Mouse (Mus musculus): ENCODE results near the gene St3gal4.
"Not testable (repeated sequence)": the region's sequence is repeated elsewhere in the genome, so short reads cannot be mapped to it uniquely, and the experiment has no call there.

St3gal4 gene

DNA sequence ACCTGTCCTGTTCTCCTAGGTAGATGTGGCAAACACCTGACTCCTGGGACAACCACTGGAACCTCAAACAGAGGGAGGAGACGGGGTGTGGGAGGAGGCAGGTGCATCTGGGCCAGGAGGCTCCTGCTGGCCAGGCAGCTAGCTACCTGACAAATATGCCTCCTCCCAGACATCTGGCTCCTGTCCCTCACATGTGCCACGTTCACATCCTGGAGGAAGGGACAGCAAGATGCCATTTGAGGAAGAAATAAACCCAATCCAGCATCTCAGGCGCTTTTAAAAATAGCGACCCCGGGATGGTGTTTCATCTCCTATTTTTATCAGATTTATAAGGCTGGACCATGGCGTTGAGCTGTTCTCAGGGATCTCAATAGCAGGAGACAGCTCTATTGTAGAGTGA is at the start of gene St3gal4:
TSS of gene St3gal4 (minus strand) at position 101 of the 400 bp plus-strand sequence.
- DNase-seq, result no peak

DNA sequence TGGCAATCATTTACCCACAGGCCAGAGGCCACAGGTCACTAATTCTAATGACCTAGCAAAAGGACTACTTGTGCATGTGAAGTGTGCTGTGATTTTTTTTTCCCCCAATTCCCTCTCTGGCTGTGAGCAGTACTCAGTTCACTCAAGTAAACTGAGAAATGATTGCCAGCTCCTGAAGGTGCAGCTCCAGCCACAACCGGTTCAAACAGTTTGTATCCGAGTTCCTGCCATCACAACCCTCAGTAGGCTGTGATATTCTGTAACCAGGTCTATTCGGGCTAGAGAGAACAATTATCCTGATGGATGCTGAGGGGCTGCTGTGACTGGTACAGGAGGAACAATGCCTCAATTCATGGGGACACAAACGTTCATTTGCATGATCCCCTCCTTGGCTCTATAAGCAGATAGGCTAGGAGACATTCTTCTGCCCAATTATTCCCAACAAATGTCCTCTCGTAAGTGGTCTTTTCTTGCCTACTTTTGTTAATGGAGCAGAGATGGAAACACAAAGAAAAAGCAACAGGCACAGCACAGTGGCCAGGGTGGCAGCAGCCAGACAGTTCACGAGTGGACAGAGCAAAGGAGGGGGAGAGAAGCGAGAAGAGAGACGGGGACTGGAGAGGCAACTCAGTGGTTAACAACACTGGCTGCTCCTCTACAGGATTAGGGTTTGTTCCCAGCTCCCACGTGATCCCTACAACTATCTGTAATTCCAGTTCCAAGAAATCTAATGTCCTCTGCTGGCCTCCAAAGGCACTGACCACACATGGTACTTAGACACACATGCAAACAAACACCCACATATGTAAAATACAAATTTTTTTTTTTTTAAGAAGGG is 47.9 kb upstream of the St3gal4 start:
- DNase-seq, result no peak

DNA sequence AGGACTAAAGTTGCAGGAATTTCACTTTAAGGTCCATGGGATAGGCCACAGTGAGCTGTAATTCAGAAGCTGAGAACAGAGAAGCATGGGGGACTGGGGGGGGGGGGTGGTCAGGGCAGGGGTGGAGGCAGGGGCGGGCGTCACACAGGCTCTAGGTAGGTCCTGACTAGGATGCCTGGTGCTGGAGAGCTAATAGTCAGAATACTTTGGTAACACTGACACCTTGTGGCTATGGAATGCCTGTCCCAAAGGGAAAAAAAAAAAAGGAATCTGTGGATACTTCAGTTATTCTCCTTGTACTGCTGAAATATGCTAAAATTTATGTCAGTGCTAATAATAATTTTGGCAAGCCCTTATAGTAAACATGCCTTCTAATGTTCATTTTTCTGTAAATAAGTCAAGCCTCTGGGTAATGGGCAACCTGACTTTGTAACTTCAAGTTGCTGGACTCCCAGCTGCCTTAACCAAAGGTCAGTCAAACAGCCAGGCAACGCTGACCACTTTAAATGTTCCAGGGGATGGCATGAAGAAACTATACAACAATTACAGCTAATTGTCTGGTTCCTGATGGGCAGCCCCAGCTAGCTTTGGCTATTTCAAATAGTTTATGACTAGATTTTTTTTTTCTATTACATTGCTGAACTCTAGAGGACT is 47.2 kb upstream of the St3gal4 start:
- DNase-seq, result no peak

DNA sequence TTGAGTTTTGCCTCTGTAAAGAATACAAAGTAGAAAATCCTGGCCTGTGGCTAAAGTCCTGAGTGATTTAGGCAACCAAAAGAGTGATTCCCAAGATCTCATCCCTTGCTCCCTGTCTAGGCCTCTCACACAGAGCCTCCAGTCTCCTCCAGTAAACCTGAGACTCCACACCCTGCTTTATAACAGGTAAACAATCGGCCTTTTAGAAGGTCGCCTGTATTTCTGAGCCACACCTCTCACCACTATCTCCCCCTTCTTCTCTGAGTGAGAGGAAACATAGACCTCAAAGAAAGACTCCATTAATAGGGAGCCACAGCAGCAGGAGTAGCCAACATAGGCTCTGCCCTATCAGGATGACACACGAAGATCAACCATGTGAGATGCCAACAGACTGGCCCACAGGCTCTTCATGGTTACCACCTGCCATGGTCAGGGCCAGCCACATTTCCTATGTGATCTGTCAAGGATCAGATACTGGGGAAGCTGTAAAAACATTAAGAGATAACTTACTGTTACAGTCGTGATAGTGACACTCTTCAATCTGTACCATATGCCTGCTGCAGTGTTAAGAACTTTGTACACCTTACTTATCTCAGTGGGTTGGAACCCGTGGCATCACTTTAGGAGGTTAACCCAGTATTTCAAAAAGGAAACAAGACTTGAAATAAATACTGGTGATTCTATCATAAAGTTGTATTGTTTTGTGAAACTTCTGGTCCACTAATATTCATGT is 45.2 kb upstream of the St3gal4 start:
- no peak for DNase-seq

DNA sequence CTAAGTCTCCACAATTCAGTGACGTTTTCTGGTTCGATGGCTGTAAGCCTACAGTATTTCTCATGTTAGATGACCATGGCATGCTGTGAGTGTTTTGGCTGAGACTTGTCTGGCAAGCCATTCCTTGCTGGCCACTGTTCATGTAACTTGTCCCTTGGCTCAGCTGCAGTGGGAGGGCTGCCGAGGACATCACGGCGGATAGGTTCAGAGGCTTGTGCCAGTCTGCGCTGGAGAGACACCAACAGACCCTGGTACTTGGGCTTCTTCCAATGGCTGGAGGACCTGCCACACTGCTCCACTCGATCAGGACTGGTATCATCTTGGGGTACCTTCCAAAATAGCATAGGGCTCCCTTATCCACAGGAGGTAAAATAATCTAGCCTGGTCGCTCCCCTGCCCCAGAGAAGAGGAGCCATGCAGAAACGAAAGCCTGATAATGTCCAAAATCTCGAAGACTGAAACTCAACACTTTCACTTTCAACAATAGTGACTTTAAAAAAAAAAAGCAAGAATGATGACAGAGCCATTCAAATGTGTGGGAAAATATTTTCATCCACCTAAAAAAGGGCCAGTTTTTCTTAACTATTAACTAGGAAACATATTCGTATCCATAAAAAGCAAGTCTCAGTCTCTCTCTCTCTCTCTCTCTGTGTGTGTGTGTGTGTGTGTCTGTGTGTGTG is 44.1 kb upstream of the St3gal4 start:
- DNase-seq, result no peak

DNA sequence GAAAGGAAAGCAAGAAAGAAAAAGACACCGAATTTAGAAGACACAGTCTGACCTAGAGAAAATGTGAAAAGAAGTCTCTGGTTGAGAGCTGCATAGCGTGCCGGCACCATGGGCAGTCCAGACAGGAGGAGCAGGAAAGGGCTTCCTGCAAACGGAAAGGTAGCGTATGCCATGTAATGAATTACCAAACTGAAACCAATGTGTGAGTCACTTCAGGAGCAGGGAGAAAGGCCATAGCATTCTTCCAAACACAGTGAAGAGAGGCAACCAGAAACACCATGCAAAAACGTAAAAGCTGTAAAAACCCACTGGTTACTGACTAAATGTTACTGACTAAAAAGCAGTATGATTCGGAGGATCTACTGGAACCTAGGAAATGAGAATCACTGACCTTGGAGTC is 42.7 kb upstream of the St3gal4 start:
- no peak for DNase-seq

DNA sequence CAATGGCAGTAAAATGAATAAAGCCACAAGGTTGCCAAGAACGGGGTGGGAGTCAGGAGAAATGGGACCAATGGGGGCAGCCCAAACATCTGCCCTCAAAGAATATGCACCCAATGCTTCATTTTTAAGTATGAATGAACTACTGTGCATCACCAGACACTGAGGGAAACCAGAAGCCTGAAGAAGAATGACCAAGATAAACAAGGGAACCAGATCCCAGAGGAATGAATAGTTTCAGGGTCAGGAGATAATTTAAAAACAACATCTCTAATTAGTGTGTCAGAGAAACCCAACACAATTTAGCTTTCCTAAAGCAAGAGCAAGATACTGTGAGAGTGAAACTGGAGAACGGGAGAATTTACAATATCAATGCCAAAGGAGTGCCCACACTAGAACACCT is 41.6 kb upstream of the St3gal4 start:
- no peak for DNase-seq

DNA sequence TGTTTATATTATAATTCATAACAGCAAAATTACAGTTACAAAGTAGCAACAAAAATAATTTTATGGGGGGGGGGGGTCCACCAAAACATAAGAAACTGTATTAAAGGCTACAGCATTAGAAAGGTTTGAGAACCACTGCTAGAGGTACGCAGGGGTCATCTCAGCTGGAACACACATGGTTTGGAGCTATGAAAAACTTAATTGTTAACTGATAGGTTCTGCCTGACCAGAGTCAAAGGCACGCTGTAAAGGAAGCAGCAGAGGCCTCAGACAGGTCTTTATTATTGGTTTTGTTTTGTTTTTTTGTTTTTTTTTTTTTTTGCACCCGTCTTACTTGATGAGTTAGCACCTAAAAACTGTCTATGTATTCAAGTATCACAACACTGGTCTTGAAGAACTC is 39.4 kb upstream of the St3gal4 start:
- DNase-seq, result no peak

DNA sequence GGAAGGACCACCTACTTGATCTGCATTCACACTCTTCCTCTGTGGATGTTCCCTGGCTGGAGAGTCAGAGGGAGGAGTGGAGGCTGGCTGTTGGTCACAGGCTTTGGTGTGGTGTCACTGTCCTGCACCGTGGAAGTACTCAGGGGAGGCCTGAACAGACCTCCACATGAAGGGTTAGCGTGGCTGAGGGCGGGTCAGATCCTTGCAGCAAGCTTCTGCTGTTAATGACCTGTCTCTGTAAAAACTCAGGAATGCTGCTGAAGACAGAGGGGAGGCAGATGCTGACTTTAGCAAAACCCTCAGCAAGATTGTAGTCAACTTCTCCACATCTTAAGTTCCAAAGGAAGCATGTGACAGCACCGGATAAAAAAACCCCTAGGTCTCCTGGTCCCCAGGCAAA is 37.8 kb upstream of the St3gal4 start:
- DNase-seq, result no peak

DNA sequence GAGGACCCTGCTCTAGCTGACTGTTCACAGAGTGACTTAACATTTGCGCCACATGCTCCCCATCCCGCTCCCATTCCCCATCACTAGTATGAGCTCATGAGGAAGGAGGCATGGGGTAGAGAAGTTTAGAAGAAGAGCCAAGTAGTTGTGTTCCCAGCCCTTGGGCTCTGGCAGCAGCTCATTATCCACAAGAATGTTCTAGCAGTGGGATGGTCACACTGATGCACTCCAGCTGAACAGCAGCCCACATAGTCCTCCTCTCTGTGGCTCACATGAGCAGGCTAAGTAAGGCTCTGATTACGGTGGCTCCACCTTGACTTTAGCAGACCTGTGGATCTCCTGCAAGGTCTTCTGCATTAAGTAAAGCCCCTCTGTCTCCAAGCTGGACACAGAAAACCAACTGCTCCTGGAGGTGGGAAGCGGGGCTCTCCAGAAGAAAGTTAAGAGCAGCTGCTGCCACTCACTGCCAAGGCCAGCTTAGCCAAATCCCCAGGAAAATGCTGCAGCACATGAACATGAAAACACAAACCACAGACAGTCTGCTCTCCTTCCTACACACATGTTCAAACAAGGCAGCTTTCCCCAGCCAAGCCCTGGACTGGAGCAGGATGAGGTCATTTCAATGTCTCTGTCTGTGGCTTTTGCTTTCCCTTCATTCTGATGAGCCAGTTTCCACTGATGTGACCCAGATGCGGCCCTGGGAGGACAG is 37.1 kb upstream of the St3gal4 start:
- DNase-seq, result no peak

DNA sequence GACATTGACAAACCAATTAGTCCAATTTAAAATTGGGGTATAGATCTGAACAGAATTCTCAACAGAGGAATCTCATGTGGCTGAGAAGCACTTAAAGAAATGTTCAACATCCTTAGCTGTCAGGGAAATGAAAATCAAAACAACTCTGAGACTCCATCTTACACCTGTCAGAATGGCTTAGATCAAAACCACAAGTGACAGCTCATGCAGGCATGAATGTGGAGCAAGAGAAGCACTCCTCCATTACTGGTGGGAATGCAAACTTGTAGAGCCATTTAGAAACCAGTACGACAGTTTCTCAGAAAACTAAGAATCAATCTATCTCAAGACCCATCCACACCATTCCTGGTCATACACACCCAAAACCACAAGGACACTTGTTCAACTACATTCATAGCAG is 33.9 kb upstream of the St3gal4 start:
- DNase-seq, result no peak

DNA sequence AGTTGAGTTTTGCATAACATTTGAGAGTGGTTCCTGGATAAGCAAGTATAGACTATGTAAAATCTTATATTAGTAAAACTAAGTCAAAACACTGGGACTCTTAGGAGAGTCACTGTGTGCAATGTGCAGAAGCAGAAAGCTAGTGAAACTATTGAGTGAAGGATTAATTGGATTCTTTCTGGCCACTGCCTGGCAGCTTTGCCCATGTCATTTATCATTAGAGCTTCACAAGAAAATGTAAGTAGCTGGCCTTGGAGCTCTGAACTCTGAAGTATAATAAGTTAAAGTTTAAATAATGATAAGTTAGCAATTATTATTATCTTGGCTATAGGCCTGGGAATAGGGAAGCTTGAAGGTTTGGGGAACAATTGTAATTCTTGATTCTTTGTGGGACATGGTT is 29.8 kb upstream of the St3gal4 start:
- not testable (repeated sequence) for DNase-seq

DNA sequence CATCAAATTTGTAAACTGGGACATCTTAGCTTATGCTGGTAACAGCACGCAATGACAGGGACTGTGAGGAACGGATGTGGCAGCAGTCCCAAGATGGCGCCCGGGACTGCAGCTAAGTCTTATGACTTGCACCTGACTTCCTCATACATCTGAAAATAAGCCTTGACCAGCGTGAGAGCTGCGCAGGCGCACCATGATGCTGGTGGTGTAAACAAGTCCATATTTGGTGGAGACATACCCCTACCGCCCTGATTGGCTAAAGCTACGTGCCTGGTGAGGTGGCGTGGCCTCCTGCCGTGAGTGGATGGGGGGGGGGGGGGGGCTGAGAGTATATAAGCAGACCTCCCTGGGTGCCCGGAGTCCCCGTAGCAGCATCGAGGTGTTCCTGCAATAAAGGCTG is 28.2 kb upstream of the St3gal4 start:
- DNase-seq, result not testable (repeated sequence)

DNA sequence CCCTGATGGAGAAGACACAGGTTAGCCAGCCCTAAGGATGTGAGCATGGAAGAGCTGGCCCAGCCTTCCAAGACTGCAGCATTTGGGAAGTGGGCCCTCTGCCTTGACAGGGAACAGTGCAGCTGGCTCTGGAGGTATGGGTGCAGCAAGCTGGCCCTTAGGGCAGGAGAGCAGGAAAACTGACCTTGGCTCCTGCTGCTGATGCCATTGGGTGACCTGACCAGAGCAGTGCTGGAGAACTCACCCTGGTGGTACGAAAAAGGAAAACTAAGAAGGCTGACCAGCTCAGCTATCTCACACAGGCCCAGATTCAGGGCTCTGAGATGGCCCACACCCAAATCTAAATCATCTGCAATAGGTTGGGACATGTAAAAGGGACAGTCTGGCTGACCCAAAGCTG is 26.8 kb upstream of the St3gal4 start:
- no peak for DNase-seq

DNA sequence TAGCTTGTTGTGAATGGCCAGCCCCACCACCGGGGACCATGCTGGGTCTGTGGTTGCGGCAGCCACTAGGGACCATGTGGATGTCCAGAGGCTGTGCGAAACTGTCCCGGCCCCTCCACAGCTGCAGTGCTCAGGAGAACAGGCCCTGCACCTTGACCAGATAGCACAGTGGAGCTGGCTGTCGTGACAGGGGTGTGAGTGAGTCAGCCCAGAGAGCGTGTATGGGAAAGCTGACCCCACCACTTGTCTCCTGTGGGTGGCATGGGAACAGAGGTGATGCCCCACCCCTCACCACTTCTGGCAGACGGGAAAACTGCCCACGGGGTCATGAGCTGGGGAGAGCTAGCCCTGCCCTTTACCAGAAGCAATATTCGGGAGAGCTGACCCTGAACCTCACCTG is 26.1 kb upstream of the St3gal4 start:
- DNase-seq, result no peak

DNA sequence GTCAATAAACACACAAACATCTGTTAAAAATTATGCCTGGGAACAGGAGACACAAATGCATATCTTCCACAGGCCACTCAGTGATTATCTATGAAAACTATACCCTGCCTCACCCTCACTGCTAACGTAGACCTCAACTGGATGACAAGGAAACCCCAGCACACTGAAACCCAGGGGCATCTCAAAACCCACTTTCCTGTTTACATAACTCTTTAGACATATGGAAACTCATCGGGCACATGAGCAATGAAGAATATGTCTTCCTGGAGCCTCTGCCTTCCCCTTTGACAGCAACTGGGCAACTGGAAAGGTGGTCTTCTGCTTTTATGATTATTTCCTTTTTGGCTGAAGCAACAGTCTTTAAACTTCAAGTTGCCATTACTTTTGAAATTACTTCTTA is 23.2 kb upstream of the St3gal4 start:
- DNase-seq, result no peak

DNA sequence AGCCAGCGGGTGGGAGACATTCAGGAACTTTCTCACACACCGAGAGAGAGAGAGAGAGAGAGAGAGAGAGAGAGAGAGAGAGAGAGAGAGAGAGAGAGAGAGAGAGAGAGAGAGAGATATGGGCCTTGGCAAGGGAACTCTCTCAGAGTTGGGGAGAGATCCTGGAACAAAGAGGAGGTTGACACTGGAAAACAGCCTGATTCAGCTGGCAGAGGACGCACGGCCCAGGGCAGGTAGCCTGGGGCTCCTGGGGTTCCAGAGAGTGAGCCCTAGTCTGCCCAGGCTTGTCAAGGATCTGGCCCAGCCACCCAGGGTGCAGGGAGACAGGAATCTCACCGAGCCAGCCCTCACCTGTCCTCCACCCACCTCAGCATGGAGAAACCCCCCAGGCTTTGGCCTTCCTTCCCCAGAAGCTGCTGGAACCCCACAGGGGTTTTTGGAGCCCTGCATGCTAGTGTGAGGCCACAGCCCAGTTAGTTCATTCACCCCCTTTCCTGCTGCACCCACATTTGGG is 20.2 kb upstream of the St3gal4 start:
- no peak for DNase-seq

DNA sequence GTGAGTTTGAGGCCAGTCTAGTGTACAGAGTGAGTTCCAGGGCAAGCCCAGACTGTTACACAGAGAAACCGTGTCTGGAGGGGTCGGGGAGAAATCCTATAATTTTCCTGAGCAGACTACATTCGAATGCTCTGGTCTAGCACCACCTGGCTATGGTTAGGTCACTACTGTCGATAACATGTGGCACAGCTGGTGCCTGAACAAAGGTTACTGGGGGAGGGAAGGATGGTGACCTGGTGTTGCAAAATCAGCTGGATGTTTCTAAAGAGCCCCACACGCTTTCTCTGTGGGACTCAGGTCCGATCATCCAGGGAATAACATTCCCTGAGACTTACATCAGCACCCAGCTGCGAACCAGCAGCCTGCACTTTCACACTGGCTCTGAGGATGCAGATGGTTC is 19.0 kb upstream of the St3gal4 start:
- no peak for DNase-seq

DNA sequence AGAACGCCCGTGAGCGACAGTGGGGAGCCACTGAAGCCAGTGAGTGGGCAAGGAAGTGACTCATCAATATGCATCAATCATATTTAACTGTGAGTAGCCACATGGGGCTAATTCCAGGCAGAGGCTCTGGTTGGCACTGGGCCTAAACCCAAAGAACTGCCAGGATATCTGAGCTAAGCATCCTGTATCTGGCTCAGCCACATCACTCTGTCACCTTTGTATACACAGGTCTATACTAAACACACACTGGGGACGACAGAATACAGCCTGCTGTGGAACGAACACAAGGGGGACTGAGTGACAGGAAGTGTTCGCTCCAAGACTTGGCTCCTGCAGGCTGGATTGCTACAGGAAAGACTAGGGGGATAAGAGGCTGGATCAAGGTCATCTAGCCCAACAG is 16.5 kb upstream of the St3gal4 start:
- no peak for DNase-seq

DNA sequence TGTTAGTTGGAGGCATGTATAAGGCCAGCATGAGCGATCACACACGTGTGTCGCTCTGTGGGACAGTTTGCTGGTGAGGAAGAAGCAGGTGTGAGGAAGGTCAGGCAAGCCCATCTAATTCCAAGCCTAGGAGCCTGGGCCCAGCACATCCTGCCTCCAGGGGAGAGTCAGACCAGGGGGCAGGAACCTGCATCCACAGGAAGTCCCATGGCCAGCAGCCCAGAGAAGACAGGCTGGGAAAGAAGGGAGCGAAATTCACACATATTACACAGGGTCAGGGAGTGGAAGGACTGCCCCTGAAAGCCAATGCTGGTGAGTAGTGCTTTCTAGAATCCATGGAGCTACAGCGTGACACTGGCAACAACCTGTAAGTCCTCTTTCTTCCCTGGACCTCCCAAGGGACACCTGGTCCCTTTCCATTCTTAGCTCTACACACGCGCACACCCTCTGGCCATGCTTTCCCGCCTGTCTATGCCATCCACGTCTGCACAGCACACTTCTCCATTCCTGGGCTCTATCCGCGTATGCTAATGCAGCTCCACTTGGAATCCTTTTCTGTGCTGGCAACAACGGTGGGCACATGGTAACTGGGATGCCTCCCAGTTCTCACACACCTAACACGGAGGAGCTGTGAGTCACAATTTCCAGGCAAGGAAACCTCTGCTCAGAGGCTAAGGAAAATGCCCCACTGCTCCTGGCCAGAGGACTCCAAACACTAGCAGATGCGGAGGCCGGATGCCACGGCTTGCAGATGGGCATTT is 12.7 kb upstream of the St3gal4 start:
- no peak for DNase-seq

DNA sequence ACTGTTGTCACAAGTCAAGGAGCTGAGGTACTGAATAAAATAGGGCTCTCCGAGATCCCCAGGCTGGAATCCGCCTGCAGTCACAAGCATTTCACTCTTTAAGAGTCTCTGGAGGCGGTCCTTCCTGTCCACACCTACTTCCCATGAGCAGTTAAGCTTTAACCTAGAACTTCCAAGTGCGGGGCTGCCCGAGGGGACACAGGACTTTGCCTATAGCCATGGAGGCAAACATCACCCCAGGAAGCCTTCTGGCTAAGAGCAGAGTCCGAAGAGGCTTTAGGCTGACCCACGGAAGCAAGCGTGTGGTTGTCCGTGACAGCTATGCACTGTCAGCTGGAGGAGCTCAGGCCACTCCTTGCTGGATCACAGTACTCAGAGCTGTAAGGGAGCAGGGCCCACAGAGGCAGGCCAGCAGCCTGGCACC is 9.9 kb upstream of the St3gal4 start:
- no peak for DNase-seq

DNA sequence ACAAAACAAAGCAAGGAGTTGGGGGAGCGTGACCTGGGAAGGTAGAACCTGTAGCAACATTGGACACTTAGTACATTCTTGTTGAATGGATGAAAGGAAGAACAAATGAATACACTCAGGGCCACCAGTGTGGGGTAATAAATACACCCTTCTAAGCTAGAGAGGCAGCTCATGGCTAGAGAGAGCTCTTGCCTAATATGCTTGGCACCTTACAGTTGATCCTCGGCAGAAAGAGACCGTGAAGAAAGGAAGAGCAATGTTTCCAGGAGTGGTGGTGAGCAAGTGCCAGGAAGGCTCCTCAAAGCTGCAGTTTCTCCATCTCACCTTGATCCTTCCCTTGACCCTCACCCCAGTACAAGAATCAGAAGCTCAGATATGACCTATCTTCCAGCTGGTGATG is 9.5 kb upstream of the St3gal4 start:
- DNase-seq, result no peak
